Mouse (Mus musculus): ENCODE results near the gene Ncstn. TPM values are rescaled to one million over a fixed set of nuclear protein-coding genes. Genes with fewer than 3 reads are reported as not detected.
A peak's percentile ranks its signal among the peaks of the same experiment; 100 is the strongest.

The Ncstn gene
- total RNA-seq, 2 experiments from 2014 or later = 45.5 to 50.1 TPM

- intact Hi-C loops (cut with DNase I) = loop anchor here (2.0 to 5.0 kb wide), 3 partner anchors 71 to 278 kb away; no protein-coding TSS in a partner anchor
Measured at GRCm38 (mm10) chr1:172046410-172046809, 36.2 kb downstream of the Ncstn start.

GRCm38 (mm10) chr1:172029914-172030313 lies 52.7 kb downstream of the Ncstn start:
- DNase-seq = no peak
- intact Hi-C loops (cut with DNase I) = no loop called here

More at GRCm38 (mm10) chr1:172046410-172046809, 36.2 kb downstream of the Ncstn start:
- no peak for DNase-seq

GRCm38 (mm10) chr1:172028394-172029275 lies 54.0 kb downstream of the Ncstn start, which contains the start of gene Vangl2:
Gene Vangl2 (minus strand): TSS chr1:172028444.
- intact Hi-C loops (cut with DNase I) = no loop called here
- no peak for DNase-seq

- no peak for DNase-seq
- intact Hi-C loops (cut with DNase I) = no loop called here
Measured at GRCm38 (mm10) chr1:172027809-172028102, 54.8 kb downstream of the Ncstn start.

- DNase-seq = peak; percentile 90 to 95
- intact Hi-C loops (cut with DNase I) = no loop called here
Measured at GRCm38 (mm10) chr1:172027010-172027808, 55.4 kb downstream of the Ncstn start.

GRCm38 (mm10) chr1:172026201-172026901 lies 56.2 kb downstream of the Ncstn start:
- DNase-seq = peak in 1 of 2 experiments; percentile 15
- intact Hi-C loops (cut with DNase I) = no loop called here

- intact Hi-C loops (cut with DNase I) = no loop called here
- DNase-seq = no peak
Measured at GRCm38 (mm10) chr1:172025201-172025904, 57.2 kb downstream of the Ncstn start.

GRCm38 (mm10) chr1:172024140-172024895 lies 58.3 kb downstream of the Ncstn start:
- no peak for DNase-seq
- intact Hi-C loops (cut with DNase I) = no loop called here

GRCm38 (mm10) chr1:172019863-172020521 lies 62.6 kb downstream of the Ncstn start:
- no peak for DNase-seq
- intact Hi-C loops (cut with DNase I) = no loop called here

GRCm38 (mm10) chr1:172019339-172019738 lies 63.3 kb downstream of the Ncstn start:
- intact Hi-C loops (cut with DNase I) = no loop called here
- no peak for DNase-seq

- intact Hi-C loops (cut with DNase I) = no loop called here
- DNase-seq = no peak
Measured at GRCm38 (mm10) chr1:172018336-172019311, 64.0 kb downstream of the Ncstn start.

- no peak for DNase-seq
- intact Hi-C loops (cut with DNase I) = no loop called here
Measured at GRCm38 (mm10) chr1:172017517-172018070, 65.0 kb downstream of the Ncstn start.

GRCm38 (mm10) chr1:172016660-172017516 lies 65.7 kb downstream of the Ncstn start:
- intact Hi-C loops (cut with DNase I) = no loop called here
- DNase-seq = no peak

- intact Hi-C loops (cut with DNase I) = no loop called here
Measured at GRCm38 (mm10) chr1:172016031-172016430, 66.6 kb downstream of the Ncstn start.

More at GRCm38 (mm10) chr1:172016031-172016430, 66.6 kb downstream of the Ncstn start:
- DNase-seq = no peak

All from heart, postnatal 36 days (tissue).